Mouse (Mus musculus) liver, embryonic 14.5 days (tissue): ENCODE data around the gene Cenpx.

Experiments
- CTCF ChIP-seq: IDR thresholded peaks from 2 replicates; pipeline ENCODE4 v1.5.1; 2016; ENCODE audit warnings: antibody characterized with exemption, low read depth, control low read depth
- EP300 ChIP-seq: IDR thresholded peaks from 2 replicates; pipeline ENCODE4 v1.6.1; 2016; ENCODE audit warnings: antibody characterized with exemption, low read depth

DNA sequence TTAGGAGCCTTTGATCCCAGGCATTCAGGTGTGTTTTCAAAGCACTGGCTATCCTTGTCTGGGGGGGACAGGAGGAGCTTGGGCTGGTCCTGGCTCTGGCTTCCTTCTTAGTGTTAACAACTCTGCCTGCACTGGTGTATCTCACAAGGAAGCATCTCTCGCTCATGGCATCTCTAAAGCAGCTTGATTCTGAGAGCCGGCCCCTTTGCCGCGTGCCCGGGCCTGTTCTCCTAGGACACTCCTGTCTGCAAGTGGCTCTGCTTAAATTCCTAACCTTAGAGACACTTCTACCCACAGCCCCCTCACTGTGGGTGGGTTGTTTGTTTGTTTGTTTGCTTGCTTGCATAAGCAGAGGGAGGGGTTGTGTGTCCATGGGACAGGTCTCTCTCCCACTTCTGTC lies 5.6 kb downstream of the Cenpx start:
- no peak for TF ChIP-seq CTCF
- no peak for TF ChIP-seq EP300
